Mouse (Mus musculus): ENCODE measurements around the gene Dr1. TPM values are rescaled to one million over a fixed set of nuclear protein-coding genes. Genes with fewer than 3 reads are reported as not detected.
"Not testable (repeated sequence)": the region's sequence is repeated elsewhere in the genome, so short reads cannot be mapped to it uniquely, and the experiment has no call there.

Gene Dr1
- 43.6 and 49.0 TPM in 2 replicates for polyA plus RNA-seq (2014; fragmentation: Nextera tagmentation; extraction: Ambion mirVana)

DNA sequence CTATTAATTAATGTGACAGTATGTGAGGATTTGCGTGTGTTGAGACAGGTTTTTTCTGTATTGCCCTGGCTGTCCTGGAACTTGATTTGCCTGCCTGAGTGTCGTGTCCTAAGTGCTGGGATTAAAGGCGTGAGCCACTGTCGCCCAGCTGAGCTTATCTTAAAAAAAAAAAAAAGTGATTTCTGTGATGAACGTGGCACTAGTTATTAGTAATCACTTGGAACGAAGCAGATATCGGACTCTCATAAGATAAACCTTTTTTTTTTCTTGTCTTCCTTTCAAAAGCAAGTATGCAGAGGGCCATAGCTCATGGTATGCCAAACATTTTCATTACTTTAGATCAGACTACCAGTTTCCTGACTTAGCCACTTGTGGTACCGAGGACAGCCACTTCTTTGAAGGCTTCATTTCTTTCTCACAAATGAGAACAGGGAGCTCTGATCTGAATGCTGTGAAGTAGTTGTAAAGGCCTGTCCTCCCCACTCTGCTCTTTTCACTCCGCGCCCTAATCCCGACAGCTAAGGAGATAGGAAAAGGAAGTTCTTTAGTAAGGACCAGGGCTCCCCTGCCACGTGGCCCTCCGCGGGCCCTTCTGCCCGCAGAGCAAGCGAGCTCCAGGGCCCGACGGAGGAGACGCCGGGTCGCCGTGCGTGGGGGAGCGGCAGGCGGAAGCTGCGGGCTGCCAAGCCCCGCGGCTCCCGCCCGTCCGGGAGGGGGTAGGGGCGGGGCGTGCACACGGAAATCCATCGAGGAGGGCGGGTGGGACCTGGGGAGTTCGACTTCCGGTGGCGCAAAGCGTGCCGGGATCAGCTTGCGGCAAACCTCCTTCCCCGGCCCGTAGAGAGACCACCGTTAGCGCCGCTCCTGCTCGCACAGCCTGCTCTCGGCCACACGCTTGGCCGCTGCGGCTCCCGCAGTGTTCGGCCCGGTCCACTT is at the start of gene Dr1:
TSS of gene Dr1 (plus strand) at position 771 of the 936 bp plus-strand sequence.
- peak within 1 kb of the TSS; percentile 92 for H3K4me2 ChIP-seq (ENCODE audit: low read depth, low read length)
- ATAC-seq (ENCODE audit: low read depth) (peak; percentile 97), DNase-seq (ENCODE audit: low spot score) (peak; percentile 97)
- peak within 1 kb of the TSS; percentile 94 for H3K27ac ChIP-seq (replicated peaks; ENCODE audit: low read depth, low read length)
- WGBS, result 5% methylated on average over 42 of the region's 55 CpGs
- H3K4me1 ChIP-seq (ENCODE audit: control insufficient read depth, insufficient read depth, low read length), result peaks cover 7% of the 10 kb centered on the region
- no peaks in the 10 kb centered on the region for H3K36me3 ChIP-seq (ENCODE audit: control insufficient read depth, insufficient read depth, low read length)
- H3K4me3 ChIP-seq (ENCODE audit: low read depth, low read length), result peak within 1 kb of the TSS; percentile 98
- no peaks in the 10 kb centered on the region for H3K9me3 ChIP-seq (ENCODE audit: control insufficient read depth, low read length)
- peak within 1 kb of the TSS; percentile 96 for H3K9ac ChIP-seq (ENCODE audit: low read depth, low read length)
- no peaks in the 10 kb centered on the region for H3K27me3 ChIP-seq (replicated peaks; ENCODE audit: control insufficient read depth, insufficient read depth, low read length)

DNA sequence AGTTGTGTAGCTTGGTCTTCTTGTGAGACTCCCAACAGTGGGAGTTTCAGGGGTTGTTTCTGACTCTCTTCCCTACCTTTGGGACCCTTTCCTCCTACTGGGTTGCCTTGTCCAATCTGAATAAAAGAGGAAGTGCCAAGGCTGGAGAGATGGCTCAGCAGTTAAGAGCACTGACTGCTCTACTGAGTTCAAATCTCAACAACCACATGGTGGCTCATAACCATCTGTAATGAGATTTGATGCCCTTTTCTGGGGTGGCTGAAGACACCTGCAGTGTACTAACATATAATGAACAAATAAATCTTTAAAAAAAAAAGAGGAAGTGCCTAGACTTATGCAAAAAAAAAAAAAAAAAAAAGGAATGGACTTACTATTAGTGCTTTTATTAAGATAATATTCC is 44.6 kb upstream of the Dr1 start:
- Histone ChIP-seq H3K9ac (ENCODE audit: low read depth, low read length) (no peak overlapping the region), H3K4me3 (ENCODE audit: low read depth, low read length) (no peak overlapping the region)
- ATAC-seq (ENCODE audit: low read depth), result no peak

DNA sequence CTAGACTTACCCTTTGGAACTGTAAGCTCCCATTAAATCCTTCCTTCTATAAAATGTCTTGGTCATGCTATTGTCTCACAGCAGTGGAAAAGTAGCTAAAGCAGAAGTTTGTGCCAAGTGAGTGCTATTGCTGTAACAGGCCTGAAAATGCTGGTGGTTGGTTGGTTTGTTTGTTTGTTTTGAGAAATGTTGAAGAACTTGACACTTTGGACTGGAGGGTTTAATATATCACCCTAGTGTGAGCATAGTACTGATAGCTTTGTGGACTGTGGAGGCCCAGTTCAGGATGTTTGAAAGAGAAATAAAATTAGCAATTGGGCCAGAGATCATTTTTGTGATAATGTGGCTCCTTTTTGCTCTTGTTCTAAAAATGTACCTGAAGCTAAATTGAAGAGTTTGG is 42.5 kb upstream of the Dr1 start:
- Histone ChIP-seq H3K4me3 (ENCODE audit: low read depth, low read length) (no peak overlapping the region), H3K36me3 (ENCODE audit: control insufficient read depth, insufficient read depth, low read length) (no peaks in the 10 kb centered on the region), H3K27ac (replicated peaks; ENCODE audit: low read depth, low read length) (no peak overlapping the region), H3K9me3 (ENCODE audit: control insufficient read depth, low read length) (no peaks in the 10 kb centered on the region), H3K9ac (ENCODE audit: low read depth, low read length) (no peak overlapping the region), H3K27me3 (replicated peaks; ENCODE audit: control insufficient read depth, insufficient read depth, low read length) (no peaks in the 10 kb centered on the region), H3K4me1 (ENCODE audit: control insufficient read depth, insufficient read depth, low read length) (no peaks in the 10 kb centered on the region), H3K4me2 (ENCODE audit: low read depth, low read length) (no peak overlapping the region)
- no peak for DNase-seq (ENCODE audit: low spot score)
- ATAC-seq (ENCODE audit: low read depth), result no peak

More for the DNA sequence above, 44.6 kb upstream of the Dr1 start:
- Histone ChIP-seq H3K4me1 (ENCODE audit: control insufficient read depth, insufficient read depth, low read length) (no peaks in the 10 kb centered on the region), H3K27me3 (replicated peaks; ENCODE audit: control insufficient read depth, insufficient read depth, low read length) (no peaks in the 10 kb centered on the region), H3K36me3 (ENCODE audit: control insufficient read depth, insufficient read depth, low read length) (no peaks in the 10 kb centered on the region), H3K9me3 (ENCODE audit: control insufficient read depth, low read length) (no peaks in the 10 kb centered on the region), H3K27ac (replicated peaks; ENCODE audit: low read depth, low read length) (no peak overlapping the region), H3K4me2 (ENCODE audit: low read depth, low read length) (no peak overlapping the region)
- no peak for DNase-seq (ENCODE audit: low spot score)

DNA sequence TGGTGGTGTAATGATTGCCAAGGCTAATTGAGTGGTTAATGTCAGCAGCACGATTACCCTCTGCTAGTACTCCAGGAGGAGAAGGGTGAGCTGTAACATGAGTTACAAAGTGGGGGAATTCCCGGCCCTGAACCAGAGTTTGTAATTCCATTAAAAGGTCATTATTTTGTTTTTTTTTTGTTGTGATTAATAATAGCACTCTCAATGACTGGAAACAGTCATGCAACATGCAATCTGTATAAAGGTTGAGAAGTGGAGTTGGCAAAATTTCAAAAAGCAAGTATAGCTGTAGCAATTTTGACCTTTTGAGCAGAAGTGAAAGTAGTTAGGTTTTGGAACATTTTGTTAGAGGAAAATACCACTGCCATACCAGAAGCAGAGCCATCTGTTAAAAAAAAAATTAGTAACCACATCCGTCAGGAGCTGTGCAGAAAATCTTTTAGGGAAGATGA is 22.4 kb upstream of the Dr1 start:
- no peak for ATAC-seq (ENCODE audit: low read depth)
- no peak overlapping the region for H3K4me2 ChIP-seq (ENCODE audit: low read depth, low read length)
- H3K36me3 ChIP-seq (ENCODE audit: control insufficient read depth, insufficient read depth, low read length), result no peaks in the 10 kb centered on the region
- no peak overlapping the region for H3K4me3 ChIP-seq (ENCODE audit: low read depth, low read length)
- no peak overlapping the region for H3K9ac ChIP-seq (ENCODE audit: low read depth, low read length)
- H3K9me3 ChIP-seq (ENCODE audit: control insufficient read depth, low read length), result no peaks in the 10 kb centered on the region
- H3K27ac ChIP-seq (replicated peaks; ENCODE audit: low read depth, low read length), result no peak overlapping the region
- no peaks in the 10 kb centered on the region for H3K4me1 ChIP-seq (ENCODE audit: control insufficient read depth, insufficient read depth, low read length)
- WGBS, result 38% methylated on average over 3 of the region's 3 CpGs
- DNase-seq (ENCODE audit: low spot score), result no peak
- H3K27me3 ChIP-seq (replicated peaks; ENCODE audit: control insufficient read depth, insufficient read depth, low read length), result no peaks in the 10 kb centered on the region

DNA sequence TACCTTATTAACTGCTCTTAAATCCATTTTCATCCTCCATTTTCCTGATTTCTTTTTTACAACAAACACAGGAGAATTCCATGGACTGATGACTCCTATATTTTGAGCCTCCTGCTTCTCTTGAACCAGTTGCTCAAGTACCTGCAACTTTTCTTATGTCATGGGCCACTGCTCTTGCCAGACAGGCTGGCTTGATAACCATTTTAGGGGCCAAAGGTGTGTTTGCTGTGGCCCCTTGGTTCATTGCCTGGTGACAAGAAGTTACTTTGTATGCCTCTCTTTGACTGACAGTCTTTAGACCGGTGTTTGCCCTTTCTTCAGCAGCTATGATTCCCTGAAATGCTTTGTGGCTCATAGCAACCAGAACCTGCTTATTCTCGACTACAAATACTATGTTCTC is 18.7 kb upstream of the Dr1 start:
- Histone ChIP-seq H3K4me3 (ENCODE audit: low read depth, low read length) (no peak overlapping the region), H3K36me3 (ENCODE audit: control insufficient read depth, insufficient read depth, low read length) (no peaks in the 10 kb centered on the region), H3K27me3 (replicated peaks; ENCODE audit: control insufficient read depth, insufficient read depth, low read length) (no peaks in the 10 kb centered on the region), H3K4me1 (ENCODE audit: control insufficient read depth, insufficient read depth, low read length) (peaks cover 3% of the 10 kb centered on the region; the same call in 1 of the 2 replicates), H3K4me2 (ENCODE audit: low read depth, low read length) (no peak overlapping the region), H3K9ac (ENCODE audit: low read depth, low read length) (no peak overlapping the region), H3K9me3 (ENCODE audit: control insufficient read depth, low read length) (no peaks in the 10 kb centered on the region), H3K27ac (replicated peaks; ENCODE audit: low read depth, low read length) (no peak overlapping the region)
- no peak for ATAC-seq (ENCODE audit: low read depth)
- 69% methylated on average over 2 of the region's 2 CpGs for WGBS
- no peak for DNase-seq (ENCODE audit: low spot score)

DNA sequence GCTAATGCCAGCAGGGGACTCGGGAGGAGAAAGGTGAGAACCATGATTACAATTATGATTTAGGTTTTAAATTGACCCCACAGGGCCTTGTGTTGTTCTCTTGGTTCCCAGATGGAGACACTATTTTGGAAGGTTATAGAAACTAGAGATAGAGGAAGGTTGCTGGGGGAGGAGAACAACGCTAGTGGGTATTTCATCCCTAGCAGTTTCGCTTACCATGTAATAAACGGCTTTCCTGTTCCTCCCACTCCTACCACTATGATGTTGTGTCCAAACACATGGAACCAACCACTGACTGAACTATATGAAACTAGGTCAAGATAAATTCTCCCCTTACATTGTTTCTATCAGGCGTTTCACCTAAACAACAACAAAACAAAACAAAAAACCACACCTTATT is 13.4 kb upstream of the Dr1 start:
- WGBS, result 81% methylated on average over 5 of the region's 5 CpGs
- Histone ChIP-seq H3K9me3 (ENCODE audit: control insufficient read depth, low read length) (no peaks in the 10 kb centered on the region), H3K9ac (ENCODE audit: low read depth, low read length) (no peak overlapping the region), H3K36me3 (ENCODE audit: control insufficient read depth, insufficient read depth, low read length) (no peaks in the 10 kb centered on the region), H3K4me3 (ENCODE audit: low read depth, low read length) (no peak overlapping the region), H3K27ac (replicated peaks; ENCODE audit: low read depth, low read length) (no peak overlapping the region), H3K4me1 (ENCODE audit: control insufficient read depth, insufficient read depth, low read length) (peaks cover 3% of the 10 kb centered on the region; the same call in 1 of the 2 replicates), H3K4me2 (ENCODE audit: low read depth, low read length) (no peak overlapping the region), H3K27me3 (replicated peaks; ENCODE audit: control insufficient read depth, insufficient read depth, low read length) (no peaks in the 10 kb centered on the region)
- no peak for ATAC-seq (ENCODE audit: low read depth)
- no peak for DNase-seq (ENCODE audit: low spot score)

DNA sequence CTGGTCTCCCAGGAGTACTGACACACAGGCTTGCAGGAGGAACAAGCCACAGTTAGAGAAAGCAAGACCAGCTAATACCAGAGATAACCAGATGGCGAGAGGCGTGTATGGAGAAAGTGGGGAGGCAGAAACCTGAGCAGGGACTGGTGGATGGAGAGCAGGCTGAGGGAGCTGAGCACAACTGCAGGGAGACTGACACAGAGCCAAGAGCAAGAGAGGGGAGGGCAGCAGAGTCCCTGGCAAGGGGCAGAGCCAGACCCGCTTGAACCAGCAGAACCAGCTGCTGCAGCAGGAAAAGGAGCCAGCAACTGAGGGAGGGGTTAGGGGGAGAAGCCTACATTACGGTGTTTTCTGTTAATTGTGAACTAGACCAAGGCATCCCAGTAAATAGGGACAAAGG is 6.0 kb upstream of the Dr1 start:
- Histone ChIP-seq H3K4me3 (ENCODE audit: low read depth, low read length) (no peak overlapping the region), H3K9me3 (ENCODE audit: control insufficient read depth, low read length) (no peaks in the 10 kb centered on the region), H3K4me2 (ENCODE audit: low read depth, low read length) (no peak overlapping the region), H3K4me1 (ENCODE audit: control insufficient read depth, insufficient read depth, low read length) (no peaks in the 10 kb centered on the region), H3K36me3 (ENCODE audit: control insufficient read depth, insufficient read depth, low read length) (no peaks in the 10 kb centered on the region), H3K9ac (ENCODE audit: low read depth, low read length) (no peak overlapping the region), H3K27ac (replicated peaks; ENCODE audit: low read depth, low read length) (no peak overlapping the region), H3K27me3 (replicated peaks; ENCODE audit: control insufficient read depth, insufficient read depth, low read length) (no peaks in the 10 kb centered on the region)
- peak; percentile 94 for ATAC-seq (ENCODE audit: low read depth)
- 14% methylated on average over 4 of the region's 4 CpGs for WGBS
- peak; percentile 66 for DNase-seq (ENCODE audit: low spot score)

DNA sequence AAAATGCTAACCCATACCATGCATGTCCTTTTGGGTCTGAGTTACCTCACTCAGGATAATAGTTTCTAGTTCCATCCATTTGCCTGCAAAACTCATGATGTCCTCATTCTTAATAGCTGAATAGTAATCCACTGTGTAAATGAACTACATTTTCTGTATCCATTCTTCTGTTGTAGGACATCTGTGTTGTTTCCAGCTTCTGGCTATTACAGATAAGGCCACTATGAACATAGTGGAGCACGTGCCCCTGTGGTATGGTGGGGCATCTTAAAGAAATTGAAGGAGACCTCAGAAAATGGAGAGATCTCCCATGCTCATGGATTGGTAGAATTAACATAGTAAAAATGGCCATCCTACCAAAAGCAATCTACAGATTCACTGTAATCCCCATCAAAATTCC is 4.9 kb upstream of the Dr1 start:
- not testable (repeated sequence) for DNase-seq (ENCODE audit: low spot score); H3K4me2 ChIP-seq (ENCODE audit: low read depth, low read length); ATAC-seq (ENCODE audit: low read depth); H3K4me3 ChIP-seq (ENCODE audit: low read depth, low read length); H3K9me3 ChIP-seq (ENCODE audit: control insufficient read depth, low read length); H3K4me1 ChIP-seq (ENCODE audit: control insufficient read depth, insufficient read depth, low read length); H3K27ac ChIP-seq (replicated peaks; ENCODE audit: low read depth, low read length); H3K36me3 ChIP-seq (ENCODE audit: control insufficient read depth, insufficient read depth, low read length); H3K9ac ChIP-seq (ENCODE audit: low read depth, low read length); H3K27me3 ChIP-seq (replicated peaks; ENCODE audit: control insufficient read depth, insufficient read depth, low read length)
- WGBS, result 88% methylated on average over 1 of the region's 1 CpGs

DNA sequence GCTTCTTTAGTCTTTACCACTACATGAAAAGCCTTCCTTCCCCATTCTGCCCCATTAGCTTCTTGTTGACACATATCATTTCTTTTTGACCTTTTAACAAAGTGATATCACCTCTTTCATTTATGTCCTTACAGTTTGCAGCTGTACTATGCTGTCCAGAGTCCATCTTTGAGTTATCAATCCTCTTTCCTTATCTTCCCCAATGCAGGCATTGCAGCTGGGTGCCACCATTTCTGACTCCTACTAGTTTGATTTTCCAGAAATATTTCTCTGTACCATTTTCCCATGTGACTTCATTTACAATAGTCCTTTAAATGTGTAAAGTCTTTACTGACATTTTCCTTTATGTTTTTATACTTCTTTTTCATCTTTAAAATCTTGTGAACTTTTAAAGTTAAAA is 1.7 kb upstream of the Dr1 start:
- H3K4me3 ChIP-seq (ENCODE audit: low read depth, low read length), result no peak overlapping the region
- H3K9ac ChIP-seq (ENCODE audit: low read depth, low read length), result no peak overlapping the region
- ATAC-seq (ENCODE audit: low read depth) (no peak), DNase-seq (ENCODE audit: low spot score) (no peak)
- H3K9me3 ChIP-seq (ENCODE audit: control insufficient read depth, low read length), result no peaks in the 10 kb centered on the region
- no peak overlapping the region for H3K4me2 ChIP-seq (ENCODE audit: low read depth, low read length)
- H3K4me1 ChIP-seq (ENCODE audit: control insufficient read depth, insufficient read depth, low read length), result peaks cover 7% of the 10 kb centered on the region
- no peaks in the 10 kb centered on the region for H3K27me3 ChIP-seq (replicated peaks; ENCODE audit: control insufficient read depth, insufficient read depth, low read length)
- no peak overlapping the region for H3K27ac ChIP-seq (replicated peaks; ENCODE audit: low read depth, low read length)
- H3K36me3 ChIP-seq (ENCODE audit: control insufficient read depth, insufficient read depth, low read length), result no peaks in the 10 kb centered on the region

Measured in embryonic facial prominence, embryonic 14.5 days (tissue).